Mouse (Mus musculus): ENCODE data around the gene Cmtm8.

DNA sequence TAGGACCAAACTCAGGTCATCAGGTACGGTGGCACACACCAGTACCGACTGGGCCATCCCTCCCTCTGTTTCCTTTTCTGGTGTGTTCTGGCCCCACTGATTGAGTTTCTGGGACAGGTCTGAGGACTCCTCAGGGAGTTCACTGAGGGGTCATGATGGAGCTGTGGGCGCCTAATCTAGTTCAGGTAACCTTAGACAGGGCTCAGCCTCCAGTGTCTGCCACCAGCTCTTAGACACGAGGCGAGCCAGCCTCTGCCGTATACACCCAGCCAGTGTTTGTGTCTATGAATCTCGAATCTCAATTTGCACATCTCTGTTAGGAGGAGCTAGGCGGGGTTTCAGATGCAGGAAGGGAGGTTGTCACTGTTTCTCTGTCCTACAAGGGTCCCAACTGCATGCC is 54.0 kb downstream of the Cmtm8 start:
- no peak for TF ChIP-seq UBTF (IDR thresholded peaks at IDR 0.05; ENCODE audit: borderline replicate concordance, insufficient read depth, low read depth, low read length)
- TF ChIP-seq CTCF (IDR thresholded peaks at IDR 0.05 in 2 of 3, conservative IDR thresholded peaks at IDR 0.05 in 1 of 3; ENCODE audit: control insufficient read depth in 1 of 3, insufficient read depth in 1 of 3, low read depth in 2 of 3, low read length in 3 of 3, poor library complexity in 1 of 3, severe bottlenecking in 1 of 3) = no peak
- TF ChIP-seq POLR2AphosphoS5 (IDR thresholded peaks at IDR 0.05; ENCODE audit: borderline replicate concordance, low read depth, low read length) = no peak
- TF ChIP-seq POLR2A (IDR thresholded peaks at IDR 0.05; ENCODE audit: control insufficient read depth in 1 of 2, insufficient read depth in 1 of 2, low read depth in 1 of 2, low read length in 2 of 2, poor library complexity in 1 of 2) = no peak
- TF ChIP-seq MAFK (IDR thresholded peaks at IDR 0.05; ENCODE audit: borderline replicate concordance, low read depth, low read length) = no peak
- TF ChIP-seq TBP (IDR thresholded peaks at IDR 0.05; ENCODE audit: low read depth, low read length) = no peak
- TF ChIP-seq EP300 (IDR thresholded peaks at IDR 0.05; ENCODE audit: low read depth in 1 of 2, low read length in 2 of 2) = no peak
- TF ChIP-seq KAT2A (conservative IDR thresholded peaks at IDR 0.05; ENCODE audit: low read depth, low read length) = no peak
- TF ChIP-seq CHD1 (IDR thresholded peaks at IDR 0.05; ENCODE audit: low read depth, low read length) = no peak
- no peak for TF ChIP-seq NELFE (IDR thresholded peaks at IDR 0.05; ENCODE audit: low read depth, low read length)
- TF ChIP-seq TCF12 (IDR thresholded peaks at IDR 0.05; ENCODE audit: low read depth, low read length) = no peak
